Mouse (Mus musculus): Measurements from ENCODE around the gene Gpr21. TPM values are rescaled to one million over a fixed set of nuclear protein-coding genes. Genes with fewer than 3 reads are reported as not detected.
"Not testable (repeated sequence)": the region's sequence is repeated elsewhere in the genome, so short reads cannot be mapped to it uniquely, and the experiment has no call there.

Gpr21 gene
- polyA plus RNA-seq (2015; fragmentation: Nextera tagmentation; extraction: Ambion mirVana) = 12.0 and 14.7 TPM in 2 replicates

GRCm38 (mm10) chr2:37516030-37516710 is at the start of gene Gpr21:
Gpr21 (plus strand) TSS chr2:37516332.
- peaks cover 48% of the 10 kb centered on the region for H3K4me1 ChIP-seq
- peak; percentile 92 for ATAC-seq (ENCODE audit: low FRiP score)
- H3K4me2 ChIP-seq = peak within 1 kb of the TSS; percentile 60
- H3K9me3 ChIP-seq (replicated peaks) = no peaks in the 10 kb centered on the region
- H3K27ac ChIP-seq (replicated peaks) = peak within 1 kb of the TSS; percentile 88
- H3K36me3 ChIP-seq = peaks cover 13% of the 10 kb centered on the region
- 17% methylated on average over 11 of the region's 11 CpGs for WGBS
- peak within 1 kb of the TSS; percentile 57 for H3K9ac ChIP-seq (replicated peaks)
- no peaks in the 10 kb centered on the region for H3K27me3 ChIP-seq (replicated peaks)
- peak within 1 kb of the TSS; percentile 44 for H3K4me3 ChIP-seq (replicated peaks)

DNA sequence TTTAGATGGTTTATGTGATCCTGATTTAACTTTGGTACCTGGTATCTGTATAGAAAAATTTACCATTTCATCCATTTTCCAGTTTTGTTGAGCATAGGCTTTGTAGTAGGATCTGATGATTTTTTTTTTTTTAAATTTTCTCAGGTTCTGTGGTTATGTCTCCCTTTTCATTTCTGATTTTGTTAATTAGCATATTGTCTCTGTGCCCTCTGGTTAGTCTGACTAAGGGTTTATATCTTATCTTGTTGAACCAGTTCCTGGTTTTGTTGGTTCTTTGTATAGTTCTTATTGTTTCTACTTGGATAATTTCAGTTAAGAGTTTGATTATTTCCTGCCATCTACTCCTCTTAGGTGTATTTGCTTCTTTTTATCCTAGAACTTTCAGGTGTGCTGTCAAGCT is 36.6 kb upstream of the Gpr21 start:
- Histone ChIP-seq H3K27ac (replicated peaks) (no peak overlapping the region), H3K4me3 (replicated peaks) (no peak overlapping the region), H3K9me3 (replicated peaks) (no peaks in the 10 kb centered on the region), H3K4me2 (no peak overlapping the region), H3K4me1 (no peaks in the 10 kb centered on the region), H3K36me3 (peaks cover 55% of the 10 kb centered on the region), H3K9ac (replicated peaks) (no peak overlapping the region), H3K27me3 (replicated peaks) (no peaks in the 10 kb centered on the region)
- ATAC-seq (ENCODE audit: low FRiP score) = no peak

- ATAC-seq (ENCODE audit: low FRiP score) = no peak
- H3K9me3 ChIP-seq (replicated peaks) = no peaks in the 10 kb centered on the region
- WGBS = 93% methylated on average over 2 of the region's 2 CpGs
- no peak overlapping the region for H3K4me3 ChIP-seq (replicated peaks)
- H3K9ac ChIP-seq (replicated peaks) = no peak overlapping the region
- no peak overlapping the region for H3K4me2 ChIP-seq
- H3K27ac ChIP-seq (replicated peaks) = no peak overlapping the region
- no peaks in the 10 kb centered on the region for H3K4me1 ChIP-seq
- no peaks in the 10 kb centered on the region for H3K27me3 ChIP-seq (replicated peaks)
- peaks cover 59% of the 10 kb centered on the region for H3K36me3 ChIP-seq
Measured at GRCm38 (mm10) chr2:37480039-37480438, 36.1 kb upstream of the Gpr21 start.

GRCm38 (mm10) chr2:37484165-37484564 is 32.0 kb upstream of the Gpr21 start:
- WGBS = 90% methylated on average over 2 of the region's 2 CpGs
- Histone ChIP-seq H3K36me3 (peaks cover 39% of the 10 kb centered on the region), H3K9me3 (replicated peaks) (no peaks in the 10 kb centered on the region), H3K4me1 (no peaks in the 10 kb centered on the region), H3K9ac (replicated peaks) (no peak overlapping the region), H3K27ac (replicated peaks) (no peak overlapping the region), H3K4me2 (no peak overlapping the region), H3K27me3 (replicated peaks) (no peaks in the 10 kb centered on the region), H3K4me3 (replicated peaks) (no peak overlapping the region)
- ATAC-seq (ENCODE audit: low FRiP score) = no peak

- Histone ChIP-seq H3K4me1 (no peaks in the 10 kb centered on the region), H3K27me3 (replicated peaks) (no peaks in the 10 kb centered on the region), H3K9ac (replicated peaks) (no peak overlapping the region), H3K4me2 (no peak overlapping the region), H3K4me3 (replicated peaks) (no peak overlapping the region), H3K9me3 (replicated peaks) (no peaks in the 10 kb centered on the region), H3K36me3 (peaks cover 45% of the 10 kb centered on the region), H3K27ac (replicated peaks) (no peak overlapping the region)
- no peak for ATAC-seq (ENCODE audit: low FRiP score)
- 92% methylated on average over 1 of the region's 1 CpGs for WGBS
Measured at GRCm38 (mm10) chr2:37485370-37485769, 30.8 kb upstream of the Gpr21 start.

DNA sequence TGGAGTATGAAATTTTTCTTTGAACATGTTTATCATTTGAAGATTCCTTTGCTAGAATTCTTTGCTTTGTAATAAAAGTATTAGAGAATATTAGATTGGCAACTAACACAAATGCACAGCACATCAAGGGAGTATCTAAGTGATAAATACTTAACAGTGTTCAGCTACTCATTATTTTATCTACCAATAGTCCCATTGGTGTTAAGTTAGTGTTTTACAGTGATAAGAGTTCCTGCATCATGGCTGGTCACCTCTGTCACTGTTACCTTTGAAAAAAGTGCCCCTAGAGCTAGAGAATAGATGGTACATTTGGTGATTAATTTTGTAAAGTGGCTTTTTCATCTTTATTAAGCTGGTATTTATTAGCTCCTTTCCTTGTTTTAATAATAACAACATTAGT is 29.7 kb upstream of the Gpr21 start:
- no peak overlapping the region for H3K4me2 ChIP-seq
- H3K9ac ChIP-seq (replicated peaks) = no peak overlapping the region
- H3K4me1 ChIP-seq = no peaks in the 10 kb centered on the region
- peaks cover 45% of the 10 kb centered on the region for H3K36me3 ChIP-seq
- no peaks in the 10 kb centered on the region for H3K27me3 ChIP-seq (replicated peaks)
- H3K4me3 ChIP-seq (replicated peaks) = no peak overlapping the region
- no peak overlapping the region for H3K27ac ChIP-seq (replicated peaks)
- no peaks in the 10 kb centered on the region for H3K9me3 ChIP-seq (replicated peaks)
- no peak for ATAC-seq (ENCODE audit: low FRiP score)

- no peaks in the 10 kb centered on the region for H3K4me1 ChIP-seq
- H3K9ac ChIP-seq (replicated peaks) = no peak overlapping the region
- H3K9me3 ChIP-seq (replicated peaks) = no peaks in the 10 kb centered on the region
- H3K4me3 ChIP-seq (replicated peaks) = no peak overlapping the region
- H3K36me3 ChIP-seq = peaks cover 51% of the 10 kb centered on the region
- no peak overlapping the region for H3K27ac ChIP-seq (replicated peaks)
- no peaks in the 10 kb centered on the region for H3K27me3 ChIP-seq (replicated peaks)
- ATAC-seq (ENCODE audit: low FRiP score) = no peak
- WGBS = 92% methylated on average over 2 of the region's 2 CpGs
- H3K4me2 ChIP-seq = no peak overlapping the region
Measured at GRCm38 (mm10) chr2:37488956-37489355, 27.2 kb upstream of the Gpr21 start.

DNA sequence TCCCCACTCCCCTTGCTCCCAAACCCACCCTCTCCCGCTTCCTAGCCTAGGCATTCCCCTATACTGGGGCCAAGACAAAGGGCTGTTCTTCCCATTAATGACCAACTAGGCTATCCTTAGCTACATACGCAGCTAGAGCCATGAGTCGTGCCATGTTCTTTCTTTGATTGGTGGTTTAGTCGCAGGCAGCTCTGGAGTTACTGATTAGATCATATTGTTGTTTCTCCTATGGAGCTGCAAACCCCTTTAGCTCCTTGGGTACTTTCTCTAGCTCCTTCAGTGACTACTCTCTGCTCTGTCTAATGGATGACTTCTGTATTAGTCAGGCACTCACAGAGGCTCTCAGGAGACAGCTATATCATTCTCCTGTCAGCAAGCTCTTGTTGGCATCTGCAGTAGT is 18.8 kb upstream of the Gpr21 start:
- ATAC-seq (ENCODE audit: low FRiP score) = no peak
- H3K4me3 ChIP-seq (replicated peaks) = no peak overlapping the region
- H3K27me3 ChIP-seq (replicated peaks) = no peaks in the 10 kb centered on the region
- WGBS = 94% methylated on average over 4 of the region's 4 CpGs
- no peak overlapping the region for H3K9ac ChIP-seq (replicated peaks)
- H3K4me1 ChIP-seq = no peaks in the 10 kb centered on the region
- H3K36me3 ChIP-seq = peaks cover 41% of the 10 kb centered on the region
- H3K9me3 ChIP-seq (replicated peaks) = no peaks in the 10 kb centered on the region
- H3K27ac ChIP-seq (replicated peaks) = no peak overlapping the region
- no peak overlapping the region for H3K4me2 ChIP-seq

DNA sequence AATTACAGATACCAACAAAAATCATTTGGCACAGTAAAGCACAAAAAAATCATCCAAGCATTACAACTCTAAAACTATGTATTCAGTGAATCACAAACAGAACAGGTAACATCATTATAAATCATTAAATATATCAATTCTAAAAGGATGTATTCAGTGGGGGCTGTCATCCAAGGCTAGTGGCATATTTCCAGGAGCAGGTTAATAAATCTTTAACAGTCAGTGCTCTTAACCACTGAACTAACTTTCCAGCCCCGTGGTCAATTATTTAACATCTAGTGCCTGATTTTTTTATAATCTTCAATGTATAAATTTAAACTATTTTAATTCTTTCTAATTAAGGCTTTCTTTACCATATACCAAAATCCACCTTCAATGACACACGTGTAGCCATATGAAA is 10.3 kb upstream of the Gpr21 start:
- ATAC-seq (ENCODE audit: low FRiP score); H3K27me3 ChIP-seq (replicated peaks); H3K9me3 ChIP-seq (replicated peaks); H3K4me3 ChIP-seq (replicated peaks); H3K27ac ChIP-seq (replicated peaks); H3K4me2 ChIP-seq; H3K4me1 ChIP-seq; H3K9ac ChIP-seq (replicated peaks): not testable (repeated sequence)
- peaks cover 26% of the 10 kb centered on the region for H3K36me3 ChIP-seq
- WGBS = 90% methylated on average over 2 of the region's 2 CpGs

DNA sequence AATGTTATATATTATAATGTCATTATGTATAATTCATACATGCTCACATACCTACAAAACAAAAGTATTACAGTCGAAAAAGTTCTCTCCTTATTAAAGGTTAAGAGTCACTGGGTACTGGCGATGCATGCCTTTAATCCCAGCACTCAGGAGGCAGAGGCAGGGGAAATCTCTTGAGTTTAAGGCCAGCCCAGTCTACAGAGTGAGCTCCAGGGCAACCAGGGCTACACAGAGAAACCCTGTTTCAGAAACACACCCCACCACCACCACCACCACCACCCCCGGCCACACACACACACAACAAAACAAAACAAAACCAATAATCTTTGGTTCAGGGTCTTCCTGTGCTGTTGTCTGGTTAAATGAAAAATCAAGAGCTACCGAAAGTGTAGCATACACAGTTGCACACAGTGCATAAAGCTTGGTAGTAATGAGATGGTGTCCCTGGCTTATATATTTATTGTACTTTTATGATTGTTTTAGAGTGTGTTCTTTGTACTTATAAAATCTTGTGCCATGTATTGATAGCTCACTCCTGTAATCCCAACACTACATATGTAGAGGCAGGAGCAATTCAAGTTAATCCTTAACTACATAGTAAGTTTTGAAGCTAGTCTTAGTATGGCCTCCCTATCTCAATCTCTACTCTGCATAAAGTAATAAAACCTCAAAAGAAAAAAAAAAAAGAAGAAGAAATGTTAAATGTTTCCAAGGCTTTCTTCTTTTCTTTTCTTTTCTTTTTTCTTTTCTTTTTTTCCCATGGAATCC is 4.8 kb upstream of the Gpr21 start:
- Histone ChIP-seq H3K4me3 (replicated peaks) (no peak overlapping the region), H3K9ac (replicated peaks) (no peak overlapping the region), H3K27me3 (replicated peaks) (no peaks in the 10 kb centered on the region), H3K27ac (replicated peaks) (no peak overlapping the region), H3K9me3 (replicated peaks) (no peaks in the 10 kb centered on the region), H3K4me2 (no peak overlapping the region), H3K36me3 (peaks cover 27% of the 10 kb centered on the region), H3K4me1 (peaks cover 11% of the 10 kb centered on the region; the same call in 1 of the 2 replicates)
- ATAC-seq (ENCODE audit: low FRiP score) = no peak
- WGBS = 95% methylated on average over 4 of the region's 4 CpGs

GRCm38 (mm10) chr2:37516922-37517462 is 860 bp downstream of the Gpr21 start:
- Histone ChIP-seq H3K4me2 (peak overlapping the region; percentile 60), H3K36me3 (peaks cover 10% of the 10 kb centered on the region), H3K4me3 (replicated peaks) (peak overlapping the region; percentile 44), H3K4me1 (peaks cover 48% of the 10 kb centered on the region), H3K27me3 (replicated peaks) (no peaks in the 10 kb centered on the region), H3K27ac (replicated peaks) (peak overlapping the region; percentile 88), H3K9me3 (replicated peaks) (no peaks in the 10 kb centered on the region), H3K9ac (replicated peaks) (peak overlapping the region; percentile 57)
- peak; percentile 79 for ATAC-seq (ENCODE audit: low FRiP score)
- WGBS = 11% methylated on average over 4 of the region's 4 CpGs

All from neural tube, embryonic 15.5 days (tissue).